Comparison of ENCODE assay signal across 30 mouse cellular contexts in the genomic region with DNA sequence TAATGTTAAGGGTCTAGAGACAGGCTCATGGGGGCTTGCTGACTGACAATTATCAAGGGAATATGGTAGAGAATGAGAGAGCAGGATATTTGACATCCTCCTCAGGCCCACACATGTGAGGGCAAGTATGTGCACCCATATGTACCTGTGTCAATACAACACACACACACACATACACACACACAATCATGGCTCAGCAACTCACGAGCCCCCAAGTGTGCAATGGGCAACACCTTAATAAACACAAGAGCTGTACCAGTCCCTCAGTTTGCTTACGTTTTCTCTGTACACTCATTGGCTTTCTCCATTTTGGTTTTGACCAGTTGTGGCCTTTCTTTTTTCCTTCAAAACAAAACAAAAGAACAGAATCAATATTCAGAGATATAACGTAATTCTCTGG. TPM values are rescaled to one million over a fixed set of nuclear protein-coding genes. Genes with fewer than 3 reads are reported as not detected.
"Had no signal": no experiment of that assay in that cellular context is flagged by ENCODE, and none has a peak within 500 bp of the region (broad histone marks: within the 10 kb centered on the region; RNA-seq: fewer than 3 reads in every experiment).

No protein-coding gene starts in this region.

RNA-seq across cellular contexts. Expression of gene Gm10553, which starts 15.2 kb away (rescaled TPM):
- polyA plus RNA-seq: limb, embryonic 10.5 days; limb, embryonic 11.5 days; limb, embryonic 12.5 days; limb, embryonic 13.5 days; limb, embryonic 14.5 days; limb, embryonic 15.5 days; liver, adult 2 months; liver, embryonic 11.5 days; liver, embryonic 12.5 days; liver, embryonic 13.5 days; liver, embryonic 14.5 days; liver, embryonic 15.5 days; liver, embryonic 16.5 days; lung, adult 2 months; lung, embryonic 14.5 days; lung, embryonic 15.5 days; lung, embryonic 16.5 days; lung, postnatal 0 days; macrophage; midbrain, embryonic 10.5 days; midbrain, embryonic 11.5 days; midbrain, embryonic 12.5 days; midbrain, embryonic 13.5 days; midbrain, embryonic 14.5 days; midbrain, embryonic 15.5 days; midbrain, embryonic 16.5 days; midbrain, postnatal 0 days; myocyte; neural tube, embryonic 11.5 days; neural tube, embryonic 12.5 days had no signal

RNA-seq across cellular contexts. Expression of gene A530032D15Rik, which starts 24.9 kb away (rescaled TPM):
- polyA plus RNA-seq: limb, embryonic 10.5 days; limb, embryonic 11.5 days; limb, embryonic 12.5 days; limb, embryonic 13.5 days; limb, embryonic 14.5 days; limb, embryonic 15.5 days; liver, adult 2 months; liver, embryonic 11.5 days; liver, embryonic 13.5 days; liver, embryonic 16.5 days; lung, adult 2 months; lung, embryonic 14.5 days; lung, embryonic 15.5 days; lung, embryonic 16.5 days; midbrain, embryonic 10.5 days; midbrain, embryonic 11.5 days; midbrain, embryonic 12.5 days; midbrain, embryonic 13.5 days; midbrain, embryonic 14.5 days; midbrain, embryonic 15.5 days; midbrain, embryonic 16.5 days; midbrain, postnatal 0 days; myocyte; neural tube, embryonic 11.5 days; neural tube, embryonic 12.5 days had no signal
